Mouse (Mus musculus) kidney, postnatal 0 days (tissue): ENCODE results near the gene Ephb1. TPM values are rescaled to one million over a fixed set of nuclear protein-coding genes. Genes with fewer than 3 reads are reported as not detected.

Experiments used
- ATAC-seq: fragments of 200-750 bp; cut with Nextera tagmentation; replicated peaks from 2 replicates; pipeline ENCODE4 v1.8.0; 2017; ENCODE audit warnings: low read depth, moderate number of reproducible peaks, moderate TSS enrichment, moderate library complexity; ENCODE audit not compliant: low FRiP score
- DNase-seq: peaks from one replicate; pipeline ENCODE4 v3.0.0-alpha.2; 2016; ENCODE audit warnings: low spot score
- H3K27ac ChIP-seq: fragments of 300-500 bp; sonication (generic); 2 replicates; pipeline ENCODE4 v1.5.1; 2014; ENCODE audit warnings: mild to moderate bottlenecking
- H3K27me3 ChIP-seq: fragments of 300-500 bp; sonication (generic); 2 replicates; pipeline ENCODE4 v1.6.1; 2014; ENCODE audit warnings: low read length, mixed read lengths; ENCODE audit not compliant: insufficient read depth
- H3K36me3 ChIP-seq: fragments of 300-500 bp; sonication (generic); 2 replicates; pipeline ENCODE4 v1.6.1; 2014; ENCODE audit warnings: low read length, mixed read lengths; ENCODE audit not compliant: insufficient read depth
- H3K4me1 ChIP-seq: fragments of 300-500 bp; sonication (generic); replicated peaks from 2 replicates; pipeline ENCODE4 v1.6.1; 2014; ENCODE audit warnings: antibody characterized with exemption, low read length, mixed read lengths; ENCODE audit not compliant: insufficient read depth
- H3K4me2 ChIP-seq: fragments of 300-500 bp; sonication (generic); 2 replicates; pipeline ENCODE4 v1.6.1; 2014; ENCODE audit warnings: mild to moderate bottlenecking, low read length, moderate library complexity, mixed read lengths
- H3K4me3 ChIP-seq: fragments of 300-500 bp; sonication (generic); replicated peaks from 2 replicates; pipeline ENCODE4 v1.5.1; 2014; ENCODE audit warnings: low read depth, low read length
- H3K9ac ChIP-seq: fragments of 300-500 bp; sonication (generic); 2 replicates; pipeline ENCODE4 v1.6.1; 2014; ENCODE audit warnings: low read depth, low read length
- H3K9me3 ChIP-seq: fragments of 300-500 bp; sonication (generic); replicated peaks from 2 replicates; pipeline ENCODE4 v1.6.1; 2016; ENCODE audit warnings: low read length, inconsistent platforms, mixed read lengths
- CTCF ChIP-seq: IDR thresholded peaks from 2 replicates; pipeline ENCODE4 v1.5.1; 2016; ENCODE audit warnings: antibody characterized with exemption, low read depth, mild to moderate bottlenecking, moderate library complexity
- WGBS: fragments of 180-500 bp; shearing (Covaris S2); extraction: QIAGEN DNeasy Blood & Tissue Kit; methylation state at CpG from one replicate; pipeline ENCODE4 v1.1.7; 2014; 5-methylcytosine and 5-hydroxymethylcytosine counted together
- polyA plus RNA-seq: library from polyadenylated mRNA; unstranded; fragments of >200 nt; fragmentation: Nextera tagmentation; extraction: Ambion mirVana; gene quantifications from 2 replicates; pipeline ENCODE4 v1.2.1, GENCODE M21; 2015

Gene Ephb1
- polyA plus RNA-seq, 1 experiment from 2014 or later = 4.2 TPM

GRCm38 (mm10) chr9:102304796-102305195 is 49.7 kb downstream of the Ephb1 start:
- no peak overlapping the region for H3K9ac ChIP-seq
- H3K4me1 ChIP-seq = no peaks in the 10 kb centered on the region
- H3K9me3 ChIP-seq = no peaks in the 10 kb centered on the region
- ATAC-seq (no peak), DNase-seq (no peak)
- no peaks in the 10 kb centered on the region for H3K27me3 ChIP-seq
- H3K36me3 ChIP-seq = no peaks in the 10 kb centered on the region
- 55% methylated on average over 3 of the region's 3 CpGs for WGBS
- no peak overlapping the region for H3K27ac ChIP-seq
- no peak overlapping the region for H3K4me3 ChIP-seq
- TF ChIP-seq CTCF = no peak
- no peak overlapping the region for H3K4me2 ChIP-seq

GRCm38 (mm10) chr9:102303882-102304281 is 50.6 kb downstream of the Ephb1 start:
- Histone ChIP-seq H3K27ac (no peak overlapping the region), H3K9ac (no peak overlapping the region), H3K4me1 (no peaks in the 10 kb centered on the region), H3K36me3 (no peaks in the 10 kb centered on the region), H3K4me3 (no peak overlapping the region), H3K27me3 (no peaks in the 10 kb centered on the region), H3K4me2 (no peak overlapping the region), H3K9me3 (no peaks in the 10 kb centered on the region)
- WGBS = 53% methylated on average over 13 of the region's 13 CpGs
- ATAC-seq = no peak
- DNase-seq = no peak
- no peak for TF ChIP-seq CTCF

GRCm38 (mm10) chr9:102300985-102301384 is 53.5 kb downstream of the Ephb1 start:
- Histone ChIP-seq H3K27me3 (no peaks in the 10 kb centered on the region), H3K36me3 (no peaks in the 10 kb centered on the region), H3K9ac (no peak overlapping the region), H3K4me2 (no peak overlapping the region), H3K4me3 (no peak overlapping the region), H3K4me1 (no peaks in the 10 kb centered on the region), H3K27ac (no peak overlapping the region), H3K9me3 (no peaks in the 10 kb centered on the region)
- no peak for ATAC-seq
- no peak for TF ChIP-seq CTCF
- no peak for DNase-seq
- 70% methylated on average over 4 of the region's 4 CpGs for WGBS

- H3K9me3 ChIP-seq = no peaks in the 10 kb centered on the region
- H3K4me1 ChIP-seq = no peaks in the 10 kb centered on the region
- H3K4me3 ChIP-seq = no peak overlapping the region
- H3K4me2 ChIP-seq = no peak overlapping the region
- H3K27me3 ChIP-seq = no peaks in the 10 kb centered on the region
- ATAC-seq (no peak), DNase-seq (no peak)
- H3K9ac ChIP-seq = no peak overlapping the region
- TF ChIP-seq CTCF = no peak
- no peaks in the 10 kb centered on the region for H3K36me3 ChIP-seq
- H3K27ac ChIP-seq = no peak overlapping the region
- 74% methylated on average over 8 of the region's 8 CpGs for WGBS
These were observed 55.8 kb downstream of the Ephb1 start for GRCm38 (mm10) chr9:102298741-102299140.

- H3K4me3 ChIP-seq = no peak overlapping the region
- H3K4me2 ChIP-seq = no peak overlapping the region
- H3K36me3 ChIP-seq = no peaks in the 10 kb centered on the region
- 79% methylated on average over 5 of the region's 5 CpGs for WGBS
- ATAC-seq (no peak), DNase-seq (no peak)
- no peak overlapping the region for H3K9ac ChIP-seq
- H3K9me3 ChIP-seq = no peaks in the 10 kb centered on the region
- no peak overlapping the region for H3K27ac ChIP-seq
- no peak for TF ChIP-seq CTCF
- H3K27me3 ChIP-seq = no peaks in the 10 kb centered on the region
- H3K4me1 ChIP-seq = no peaks in the 10 kb centered on the region
These were observed 56.5 kb downstream of the Ephb1 start for GRCm38 (mm10) chr9:102297986-102298385.

GRCm38 (mm10) chr9:102297176-102297575 is 57.3 kb downstream of the Ephb1 start:
- TF ChIP-seq CTCF = no peak
- Histone ChIP-seq H3K4me3 (no peak overlapping the region), H3K4me2 (no peak overlapping the region), H3K27me3 (no peaks in the 10 kb centered on the region), H3K4me1 (no peaks in the 10 kb centered on the region), H3K27ac (no peak overlapping the region), H3K9me3 (no peaks in the 10 kb centered on the region), H3K36me3 (no peaks in the 10 kb centered on the region), H3K9ac (no peak overlapping the region)
- WGBS = 67% methylated on average over 3 of the region's 3 CpGs
- no peak for ATAC-seq
- no peak for DNase-seq

- ATAC-seq = no peak
- 86% methylated on average over 3 of the region's 3 CpGs for WGBS
These were observed 60.9 kb downstream of the Ephb1 start for GRCm38 (mm10) chr9:102293605-102294004.

More at GRCm38 (mm10) chr9:102293605-102294004, 60.9 kb downstream of the Ephb1 start:
- H3K4me2 ChIP-seq = no peak overlapping the region
- H3K4me3 ChIP-seq = no peak overlapping the region
- H3K36me3 ChIP-seq = no peaks in the 10 kb centered on the region
- no peak overlapping the region for H3K27ac ChIP-seq
- H3K9me3 ChIP-seq = no peaks in the 10 kb centered on the region
- H3K9ac ChIP-seq = no peak overlapping the region
- no peaks in the 10 kb centered on the region for H3K4me1 ChIP-seq
- no peak for TF ChIP-seq CTCF
- no peak for DNase-seq
- no peaks in the 10 kb centered on the region for H3K27me3 ChIP-seq
